Mouse (Mus musculus) spleen, adult 2 months (tissue): ENCODE results near the gene Capn2. TPM values are rescaled to one million over a fixed set of nuclear protein-coding genes. Genes with fewer than 3 reads are reported as not detected.

Source experiments
- DNase-seq, 2 experiments: peaks; one replicate each; pipeline versions ENCODE4 v3.0.0 to v3.0.0-alpha.2; 2012 to 2021; ENCODE audit warnings: low spot score in 2 of 2, low read depth in 1 of 2
- H3K27ac ChIP-seq: fragments of 200-500 bp; 2 replicates; pipeline ENCODE4 v1.5.1; 2012; ENCODE audit warnings: low read length, inconsistent platforms; ENCODE audit not compliant: insufficient read depth
- H3K27me3 ChIP-seq: fragments of 200-500 bp; 2 replicates; pipeline ENCODE4 v1.6.1; 2012; ENCODE audit warnings: mild to moderate bottlenecking, moderate library complexity, low read length, inconsistent platforms; ENCODE audit not compliant: control insufficient read depth, insufficient read depth
- H3K36me3 ChIP-seq: fragments of 200-500 bp; 2 replicates; pipeline ENCODE4 v1.6.1; 2012; ENCODE audit warnings: mild to moderate bottlenecking, low read length, inconsistent platforms; ENCODE audit not compliant: control insufficient read depth, insufficient read depth
- H3K4me1 ChIP-seq: fragments of 200-500 bp; 2 replicates; pipeline ENCODE4 v1.6.1; 2011; ENCODE audit warnings: inconsistent platforms; ENCODE audit not compliant: control insufficient read depth, insufficient read depth, insufficient read length
- H3K4me3 ChIP-seq: fragments of 200-500 bp; 2 replicates; pipeline ENCODE4 v1.5.1; 2011; ENCODE audit warnings: mild to moderate bottlenecking, inconsistent platforms; ENCODE audit not compliant: insufficient read depth, insufficient read length; ENCODE audit errors: extremely low read depth
- CTCF ChIP-seq: fragments of 200-500 bp; IDR thresholded peaks from 2 replicates; pipeline ENCODE4 v1.5.1; 2011; ENCODE audit warnings: mild to moderate bottlenecking, inconsistent platforms; ENCODE audit not compliant: insufficient read depth, insufficient read length, insufficient replicate concordance; ENCODE audit errors: extremely low read depth
- POLR2A ChIP-seq: fragments of 200-500 bp; IDR thresholded peaks from 2 replicates; pipeline ENCODE4 v1.6.1; 2011; ENCODE audit warnings: low read depth, low read length, inconsistent platforms
- WGBS: fragments of 180-500 bp; shearing (Covaris S2); methylation state at CpG from one replicate; pipeline ENCODE4 v1.1.7; 2018; 5-methylcytosine and 5-hydroxymethylcytosine counted together
- polyA plus RNA-seq: library from polyadenylated mRNA; depleted of rRNA; stranded (reverse); fragments of >200 nt; gene quantifications from 2 replicates; pipeline ENCODE4 v1.2.3, GENCODE M21; 2012

Capn2 gene
- polyA plus RNA-seq, 1 experiment, result 11.7 TPM

DNA sequence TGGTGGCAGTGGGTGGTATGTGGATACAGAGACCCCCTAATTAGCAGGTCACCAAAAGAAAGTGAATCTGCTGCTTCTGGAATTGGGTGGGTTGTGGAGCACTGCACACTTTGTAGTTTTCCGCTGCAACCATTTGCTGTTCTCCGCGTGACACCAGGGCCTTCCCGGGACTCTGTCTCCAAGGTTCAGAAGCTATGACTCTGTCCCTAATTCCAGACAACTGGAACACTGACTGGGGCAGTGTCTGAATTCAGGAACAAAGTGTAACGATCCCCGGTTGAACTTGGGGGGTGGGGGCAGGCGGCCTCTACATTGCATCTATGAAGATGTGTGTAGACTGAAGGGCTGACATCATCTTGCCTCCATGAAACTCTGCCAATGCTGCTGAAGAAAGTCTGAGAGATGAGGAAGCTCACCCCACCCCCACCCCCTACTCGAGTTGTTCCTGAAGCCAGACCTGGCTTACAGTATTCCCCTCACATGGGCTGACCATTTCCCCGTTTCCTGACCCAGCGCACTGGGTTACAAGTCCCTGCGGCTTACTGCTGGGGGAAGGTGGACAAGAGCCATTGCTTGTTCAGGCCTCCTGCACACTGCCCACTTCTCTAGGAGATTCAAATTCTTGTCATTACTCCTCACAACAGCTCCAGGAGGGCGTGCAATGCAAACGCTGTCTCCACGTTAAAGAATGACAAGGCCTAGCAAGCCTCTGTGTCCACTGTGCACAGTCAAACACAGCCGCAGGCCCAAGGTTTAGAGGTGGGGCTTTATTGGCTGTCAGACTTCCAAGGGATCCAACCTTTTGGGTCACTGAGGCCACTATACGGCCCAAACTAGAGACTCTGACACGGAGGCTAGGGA is 22.9 kb downstream of the Capn2 start:
- no peaks in the 10 kb centered on the region; the same call in 1 of the 2 replicates for H3K4me1 ChIP-seq
- no peak for TF ChIP-seq CTCF
- no peaks in the 10 kb centered on the region for H3K36me3 ChIP-seq
- no peak for DNase-seq
- WGBS, result 87% methylated on average over 17 of the region's 17 CpGs
- H3K27ac ChIP-seq, result no peak overlapping the region
- no peaks in the 10 kb centered on the region for H3K27me3 ChIP-seq
- no peak overlapping the region for H3K4me3 ChIP-seq

DNA sequence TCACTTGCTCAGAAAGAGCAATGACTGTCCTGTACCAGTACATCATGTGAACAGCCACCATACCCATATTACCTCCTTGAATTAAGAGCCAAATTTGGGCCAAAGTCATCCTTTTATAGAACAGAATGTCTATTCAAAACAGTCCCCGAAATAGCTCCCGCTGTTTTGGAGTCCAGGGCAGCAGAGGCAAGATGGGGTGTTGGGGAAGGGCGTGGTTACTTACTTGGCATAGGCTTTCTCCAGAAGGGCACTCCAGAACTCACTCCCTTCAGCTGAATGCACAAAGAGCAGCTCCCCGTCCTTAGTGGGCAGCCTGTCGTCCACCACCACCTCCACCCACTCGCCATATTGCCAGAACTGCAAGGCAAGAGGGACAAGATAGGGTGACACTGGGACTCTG is 25.6 kb downstream of the Capn2 start:
- H3K4me1 ChIP-seq, result no peaks in the 10 kb centered on the region; the same call in 1 of the 2 replicates
- TF ChIP-seq POLR2A, result no peak
- TF ChIP-seq CTCF, result no peak
- no peaks in the 10 kb centered on the region for H3K36me3 ChIP-seq
- no peak overlapping the region for H3K4me3 ChIP-seq
- no peaks in the 10 kb centered on the region for H3K27me3 ChIP-seq
- WGBS, result 93% methylated on average over 6 of the region's 6 CpGs
- DNase-seq, result no peak
- no peak overlapping the region for H3K27ac ChIP-seq

DNA sequence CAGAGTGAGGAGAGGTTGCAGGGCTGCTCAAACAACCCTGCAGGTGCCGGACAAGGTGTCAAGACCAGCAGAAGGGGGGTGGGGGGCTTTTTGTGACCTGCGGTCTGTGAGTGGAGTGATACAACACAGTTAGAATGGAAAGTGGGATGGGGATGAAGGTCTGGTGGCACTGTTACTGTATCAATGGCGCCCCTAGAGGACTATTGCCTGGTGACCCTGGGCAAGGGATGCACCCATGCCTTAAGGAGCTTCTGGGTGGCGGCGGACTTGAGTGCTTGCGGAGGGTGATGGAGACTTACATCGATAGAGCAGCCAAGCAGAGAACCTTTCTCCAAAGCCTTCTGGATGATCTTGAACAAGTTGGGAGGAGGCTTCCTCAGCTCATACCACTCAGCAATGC is 26.8 kb downstream of the Capn2 start:
- no peaks in the 10 kb centered on the region for H3K27me3 ChIP-seq
- H3K36me3 ChIP-seq, result peaks cover 3% of the 10 kb centered on the region
- H3K4me3 ChIP-seq, result no peak overlapping the region
- TF ChIP-seq CTCF (no peak), POLR2A (no peak)
- 89% methylated on average over 7 of the region's 7 CpGs for WGBS
- DNase-seq, result no peak
- H3K27ac ChIP-seq, result no peak overlapping the region
- no peaks in the 10 kb centered on the region; the same call in 1 of the 2 replicates for H3K4me1 ChIP-seq

- Histone ChIP-seq H3K4me1 (no peaks in the 10 kb centered on the region; the same call in 1 of the 2 replicates), H3K27me3 (no peaks in the 10 kb centered on the region), H3K27ac (peak overlapping the region; percentile 22; the same call in 1 of the 2 replicates), H3K36me3 (peaks cover 7% of the 10 kb centered on the region), H3K4me3 (peak overlapping the region; percentile 25; the same call in 1 of the 2 replicates)
- peak; percentile 87 to 93 for DNase-seq
- WGBS, result 14% methylated on average over 21 of the region's 21 CpGs
- TF ChIP-seq POLR2A (no peak), CTCF (peak; percentile 94)
Measured at GRCm38 (mm10) chr1:182489803-182490452, 27.5 kb downstream of the Capn2 start.

- TF ChIP-seq POLR2A (no peak), CTCF (no peak)
- Histone ChIP-seq H3K4me3 (no peak overlapping the region), H3K36me3 (peaks cover 11% of the 10 kb centered on the region), H3K27ac (no peak overlapping the region), H3K4me1 (no peaks in the 10 kb centered on the region; the same call in 1 of the 2 replicates), H3K27me3 (no peaks in the 10 kb centered on the region)
- WGBS, result 93% methylated on average over 10 of the region's 10 CpGs
- no peak for DNase-seq
Measured at GRCm38 (mm10) chr1:182488503-182488902, 28.9 kb downstream of the Capn2 start.

DNA sequence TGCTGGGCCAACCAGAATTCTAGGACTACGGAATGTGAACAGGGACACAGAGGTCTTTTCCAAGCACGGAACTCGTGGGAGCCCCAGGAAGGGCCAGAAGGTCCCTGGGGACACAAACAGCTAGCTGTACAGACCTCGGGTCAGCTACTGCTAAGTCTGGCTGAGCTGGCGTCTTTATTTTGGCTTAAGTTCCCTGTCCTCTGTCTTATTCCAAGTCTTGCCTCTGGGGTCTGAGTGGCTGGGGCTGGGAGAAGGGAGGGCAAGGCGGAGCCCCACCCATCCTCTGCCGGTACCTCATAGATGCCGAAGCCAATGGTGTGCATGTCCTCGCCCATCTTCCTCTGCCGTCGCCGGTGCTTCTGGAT is 33.5 kb downstream of the Capn2 start:
- no peak for TF ChIP-seq CTCF
- no peak for TF ChIP-seq POLR2A
- H3K27ac ChIP-seq, result no peak overlapping the region
- WGBS, result 91% methylated on average over 12 of the region's 12 CpGs
- H3K4me1 ChIP-seq, result no peaks in the 10 kb centered on the region
- H3K4me3 ChIP-seq, result no peak overlapping the region
- no peaks in the 10 kb centered on the region for H3K27me3 ChIP-seq
- peaks cover 16% of the 10 kb centered on the region for H3K36me3 ChIP-seq
- no peak for DNase-seq
